Mouse (Mus musculus): ENCODE measurements at regions not wholly inside any gene's neighbourhood (a gene's known extent, or its start where the extent isn't known, plus 50 kb on each side); places are given as distances from the start of the nearest gene placed in this dataset.

GRCm38 (mm10) chr3:21544456-21544855 lies 532.0 kb upstream of the Tbl1xr1 start:
- no peak for TF ChIP-seq POLR2A (IDR thresholded peaks at IDR 0.05; ENCODE audit: low read depth, low read length)
- no peak for TF ChIP-seq CTCF (IDR thresholded peaks at IDR 0.05; ENCODE audit: extremely low read depth, insufficient read length, insufficient replicate concordance, low read depth, low read length)

Data from small intestine, adult 2 months (tissue).